Mouse (Mus musculus): ENCODE data around the gene Ghrhr. TPM values are rescaled to one million over a fixed set of nuclear protein-coding genes. Genes with fewer than 3 reads are reported as not detected.

Gene Ghrhr
- polyA plus RNA-seq, 1 experiment from 2014 or later = not detected

DNA sequence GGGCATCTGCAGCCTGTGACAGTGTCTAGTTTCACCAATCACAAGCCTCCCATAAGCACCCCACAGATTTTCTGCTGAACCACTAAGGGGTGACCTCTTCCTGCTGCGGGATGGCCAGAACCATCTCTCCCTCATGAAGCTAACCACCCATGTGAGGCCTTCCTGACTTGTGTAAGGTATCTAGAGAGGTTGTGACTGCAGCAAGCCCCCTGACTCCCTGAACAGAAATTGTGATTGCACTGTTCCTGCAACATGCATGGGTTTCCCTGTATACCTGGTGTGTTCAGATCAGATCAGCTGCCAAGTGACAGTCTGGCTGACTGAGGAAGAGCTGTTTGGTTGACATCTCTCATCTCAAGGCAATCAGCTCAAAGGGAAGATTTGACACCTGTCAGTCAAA is 13.4 kb upstream of the Ghrhr start:
- Histone ChIP-seq H3K4me2 (ENCODE audit: low read length) (no peak overlapping the region), H3K27me3 (ENCODE audit: control insufficient read depth, insufficient read depth, low read length) (no peaks in the 10 kb centered on the region), H3K4me1 (ENCODE audit: control insufficient read depth in 2 of 2, insufficient read depth in 2 of 2, low read length in 2 of 2) (peaks cover 0 to 1% of the 10 kb centered on the region in 2 experiments; a peak in 1 of 4 replicates), H3K9me3 (ENCODE audit: control insufficient read depth, low read length) (no peaks in the 10 kb centered on the region), H3K27ac (replicated peaks in 1 of 2; ENCODE audit: control insufficient read depth in 1 of 2, insufficient read depth in 1 of 2, low read depth in 2 of 2, low read length in 2 of 2) (no peak overlapping the region), H3K36me3 (ENCODE audit: control insufficient read depth, insufficient read depth, low read length) (no peaks in the 10 kb centered on the region), H3K9ac (ENCODE audit: low read length) (no peak overlapping the region), H3K4me3 (ENCODE audit: control insufficient read depth in 1 of 2, insufficient read depth in 1 of 2, low read depth in 1 of 2, low read length in 2 of 2) (no peak overlapping the region)
- no peak for ATAC-seq (ENCODE audit: insufficient number of reproducible peaks, insufficient read depth, low FRiP score, low read depth)
- WGBS = 83% methylated on average over 1 of the region's 1 CpGs

DNA sequence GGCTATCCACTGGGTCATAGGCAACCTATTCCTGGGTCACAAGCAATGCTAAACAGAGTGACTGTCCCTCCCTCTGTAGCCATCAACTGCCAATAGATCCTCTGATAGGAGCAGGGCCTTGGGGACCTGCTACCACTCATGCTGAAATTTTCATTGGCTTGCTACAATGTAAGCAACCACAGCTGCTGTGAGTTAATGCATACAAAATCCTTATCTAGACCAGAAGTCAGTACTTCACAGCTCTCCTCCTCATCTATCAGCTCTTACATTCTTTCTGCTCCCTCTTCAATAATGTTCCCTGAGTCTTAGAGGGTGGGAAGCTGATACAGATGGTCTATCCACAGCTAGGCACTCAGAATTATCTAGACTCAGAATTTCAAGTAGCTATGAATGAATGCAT is 9.0 kb upstream of the Ghrhr start:
- no peak overlapping the region for H3K9ac ChIP-seq (ENCODE audit: low read length)
- H3K4me1 ChIP-seq (ENCODE audit: control insufficient read depth in 2 of 2, insufficient read depth in 2 of 2, low read length in 2 of 2) = no peaks in the 10 kb centered on the region
- H3K36me3 ChIP-seq (ENCODE audit: control insufficient read depth, insufficient read depth, low read length) = no peaks in the 10 kb centered on the region
- no peaks in the 10 kb centered on the region for H3K27me3 ChIP-seq (ENCODE audit: control insufficient read depth, insufficient read depth, low read length)
- no peaks in the 10 kb centered on the region for H3K9me3 ChIP-seq (ENCODE audit: control insufficient read depth, low read length)
- no peak for ATAC-seq (ENCODE audit: insufficient number of reproducible peaks, insufficient read depth, low FRiP score, low read depth)
- no peak overlapping the region for H3K4me2 ChIP-seq (ENCODE audit: low read length)
- no peak overlapping the region for H3K27ac ChIP-seq (replicated peaks in 1 of 2; ENCODE audit: control insufficient read depth in 1 of 2, insufficient read depth in 1 of 2, low read depth in 2 of 2, low read length in 2 of 2)
- H3K4me3 ChIP-seq (ENCODE audit: control insufficient read depth in 1 of 2, insufficient read depth in 1 of 2, low read depth in 1 of 2, low read length in 2 of 2) = no peak overlapping the region

- ATAC-seq (ENCODE audit: insufficient number of reproducible peaks, insufficient read depth, low FRiP score, low read depth) = no peak
- 58% methylated on average over 6 of the region's 6 CpGs for WGBS
- Histone ChIP-seq H3K9me3 (ENCODE audit: control insufficient read depth, low read length) (no peaks in the 10 kb centered on the region), H3K27ac (replicated peaks in 1 of 2; ENCODE audit: control insufficient read depth in 1 of 2, insufficient read depth in 1 of 2, low read depth in 2 of 2, low read length in 2 of 2) (no peak overlapping the region), H3K27me3 (ENCODE audit: control insufficient read depth, insufficient read depth, low read length) (0 out of 2 replicates have a peak, but pooled peaks cover 5% of the 10 kb centered on the region), H3K4me3 (ENCODE audit: control insufficient read depth in 1 of 2, insufficient read depth in 1 of 2, low read depth in 1 of 2, low read length in 2 of 2) (no peak overlapping the region), H3K36me3 (ENCODE audit: control insufficient read depth, insufficient read depth, low read length) (no peaks in the 10 kb centered on the region), H3K9ac (ENCODE audit: low read length) (no peak overlapping the region), H3K4me2 (ENCODE audit: low read length) (no peak overlapping the region), H3K4me1 (ENCODE audit: control insufficient read depth in 2 of 2, insufficient read depth in 2 of 2, low read length in 2 of 2) (no peaks in the 10 kb centered on the region)
These were observed 5.3 kb upstream of the Ghrhr start for GRCm38 (mm10) chr6:55370831-55371230.

DNA sequence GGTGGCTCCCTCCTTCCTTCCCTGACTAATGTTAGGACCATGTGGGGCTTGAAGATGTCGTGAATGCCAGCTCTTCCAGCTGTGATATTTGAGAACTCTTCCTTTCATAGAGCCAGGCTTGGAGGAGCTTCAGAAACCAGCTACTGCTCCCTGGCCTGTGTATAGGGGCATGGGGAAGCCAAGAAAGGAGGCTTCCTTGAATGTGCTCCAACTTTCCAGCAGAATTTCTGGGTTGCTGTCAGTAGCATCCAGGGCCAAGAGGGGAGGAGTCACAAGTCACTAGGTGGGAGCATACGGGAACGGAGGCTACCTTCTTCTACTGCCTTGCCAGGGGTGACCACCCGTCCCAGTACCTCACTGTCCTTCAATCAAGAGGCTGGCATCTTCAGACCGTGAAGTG is 416 bp downstream of the Ghrhr start:
- Histone ChIP-seq H3K4me1 (ENCODE audit: control insufficient read depth in 2 of 2, insufficient read depth in 2 of 2, low read length in 2 of 2) (no peaks in the 10 kb centered on the region), H3K27ac (replicated peaks in 1 of 2; ENCODE audit: control insufficient read depth in 1 of 2, insufficient read depth in 1 of 2, low read depth in 2 of 2, low read length in 2 of 2) (no peak overlapping the region), H3K4me2 (ENCODE audit: low read length) (no peak overlapping the region), H3K36me3 (ENCODE audit: control insufficient read depth, insufficient read depth, low read length) (no peaks in the 10 kb centered on the region), H3K9me3 (ENCODE audit: control insufficient read depth, low read length) (no peaks in the 10 kb centered on the region), H3K27me3 (ENCODE audit: control insufficient read depth, insufficient read depth, low read length) (peaks cover 19% of the 10 kb centered on the region; the same call in 1 of the 2 replicates), H3K9ac (ENCODE audit: low read length) (no peak overlapping the region), H3K4me3 (ENCODE audit: control insufficient read depth in 1 of 2, insufficient read depth in 1 of 2, low read depth in 1 of 2, low read length in 2 of 2) (no peak overlapping the region)
- no peak for ATAC-seq (ENCODE audit: insufficient number of reproducible peaks, insufficient read depth, low FRiP score, low read depth)
- WGBS = 66% methylated on average over 5 of the region's 5 CpGs

GRCm38 (mm10) chr6:55377461-55377860 is 1.4 kb downstream of the Ghrhr start:
- H3K36me3 ChIP-seq (ENCODE audit: control insufficient read depth, insufficient read depth, low read length) = no peaks in the 10 kb centered on the region
- no peak overlapping the region for H3K4me2 ChIP-seq (ENCODE audit: low read length)
- H3K27me3 ChIP-seq (ENCODE audit: control insufficient read depth, insufficient read depth, low read length) = peaks cover 19% of the 10 kb centered on the region; the same call in 1 of the 2 replicates
- WGBS = 88% methylated on average over 4 of the region's 4 CpGs
- H3K9me3 ChIP-seq (ENCODE audit: control insufficient read depth, low read length) = no peaks in the 10 kb centered on the region
- no peak overlapping the region for H3K9ac ChIP-seq (ENCODE audit: low read length)
- no peak for ATAC-seq (ENCODE audit: insufficient number of reproducible peaks, insufficient read depth, low FRiP score, low read depth)
- no peak overlapping the region for H3K4me3 ChIP-seq (ENCODE audit: control insufficient read depth in 1 of 2, insufficient read depth in 1 of 2, low read depth in 1 of 2, low read length in 2 of 2)
- no peaks in the 10 kb centered on the region for H3K4me1 ChIP-seq (ENCODE audit: control insufficient read depth in 2 of 2, insufficient read depth in 2 of 2, low read length in 2 of 2)
- no peak overlapping the region for H3K27ac ChIP-seq (replicated peaks in 1 of 2; ENCODE audit: control insufficient read depth in 1 of 2, insufficient read depth in 1 of 2, low read depth in 2 of 2, low read length in 2 of 2)

DNA sequence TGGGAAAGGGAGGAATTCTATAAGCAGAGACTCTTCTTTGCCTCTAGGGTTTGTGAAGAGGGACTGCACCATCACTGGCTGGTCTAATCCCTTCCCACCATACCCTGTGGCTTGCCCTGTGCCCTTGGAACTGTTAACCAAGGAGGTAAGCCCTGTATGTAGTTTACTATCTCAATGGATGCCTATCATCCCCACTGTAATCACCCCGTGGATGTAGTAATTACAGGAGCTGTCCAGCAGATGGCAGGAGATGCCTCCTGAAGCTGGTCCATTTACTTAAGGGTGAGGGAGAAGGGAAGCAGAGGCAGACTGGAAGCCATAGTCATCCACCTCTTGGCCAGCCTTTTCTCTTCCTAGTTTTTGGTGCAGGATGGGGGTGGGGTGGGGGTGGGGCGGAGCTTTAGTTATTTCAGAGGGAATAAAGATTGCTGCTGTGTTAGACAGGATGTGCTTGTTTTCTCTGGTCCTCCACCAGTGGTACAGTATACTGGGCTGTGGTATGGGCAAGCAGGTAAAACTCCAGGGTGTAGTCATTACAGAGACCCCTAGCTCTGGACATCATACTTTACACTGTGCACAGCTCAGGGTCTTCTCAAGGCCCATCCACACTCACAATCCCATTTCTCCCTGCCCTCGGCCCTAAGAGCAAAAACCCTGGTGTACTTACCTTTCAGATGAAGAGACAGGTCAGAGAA is 3.7 kb downstream of the Ghrhr start:
- WGBS = 31% methylated on average over 3 of the region's 3 CpGs
- Histone ChIP-seq H3K4me3 (ENCODE audit: control insufficient read depth in 1 of 2, insufficient read depth in 1 of 2, low read depth in 1 of 2, low read length in 2 of 2) (no peak overlapping the region), H3K27ac (replicated peaks in 1 of 2; ENCODE audit: control insufficient read depth in 1 of 2, insufficient read depth in 1 of 2, low read depth in 2 of 2, low read length in 2 of 2) (no peak overlapping the region), H3K36me3 (ENCODE audit: control insufficient read depth, insufficient read depth, low read length) (no peaks in the 10 kb centered on the region), H3K27me3 (ENCODE audit: control insufficient read depth, insufficient read depth, low read length) (peaks cover 29% of the 10 kb centered on the region), H3K9me3 (ENCODE audit: control insufficient read depth, low read length) (no peaks in the 10 kb centered on the region), H3K4me1 (ENCODE audit: control insufficient read depth in 2 of 2, insufficient read depth in 2 of 2, low read length in 2 of 2) (no peaks in the 10 kb centered on the region), H3K4me2 (ENCODE audit: low read length) (no peak overlapping the region), H3K9ac (ENCODE audit: low read length) (no peak overlapping the region)
- no peak for ATAC-seq (ENCODE audit: insufficient number of reproducible peaks, insufficient read depth, low FRiP score, low read depth)

GRCm38 (mm10) chr6:55381966-55382365 is 5.9 kb downstream of the Ghrhr start:
- Histone ChIP-seq H3K27me3 (ENCODE audit: control insufficient read depth, insufficient read depth, low read length) (peaks cover 25% of the 10 kb centered on the region), H3K36me3 (ENCODE audit: control insufficient read depth, insufficient read depth, low read length) (no peaks in the 10 kb centered on the region), H3K9me3 (ENCODE audit: control insufficient read depth, low read length) (no peaks in the 10 kb centered on the region), H3K4me2 (ENCODE audit: low read length) (no peak overlapping the region), H3K9ac (ENCODE audit: low read length) (no peak overlapping the region), H3K4me1 (ENCODE audit: control insufficient read depth in 2 of 2, insufficient read depth in 2 of 2, low read length in 2 of 2) (no peaks in the 10 kb centered on the region), H3K27ac (replicated peaks in 1 of 2; ENCODE audit: control insufficient read depth in 1 of 2, insufficient read depth in 1 of 2, low read depth in 2 of 2, low read length in 2 of 2) (no peak overlapping the region), H3K4me3 (ENCODE audit: control insufficient read depth in 1 of 2, insufficient read depth in 1 of 2, low read depth in 1 of 2, low read length in 2 of 2) (no peak overlapping the region)
- no peak for ATAC-seq (ENCODE audit: insufficient number of reproducible peaks, insufficient read depth, low FRiP score, low read depth)
- 81% methylated on average over 4 of the region's 4 CpGs for WGBS

GRCm38 (mm10) chr6:55383897-55384296 is 7.8 kb downstream of the Ghrhr start:
- no peak for ATAC-seq (ENCODE audit: insufficient number of reproducible peaks, insufficient read depth, low FRiP score, low read depth)

More at GRCm38 (mm10) chr6:55383897-55384296, 7.8 kb downstream of the Ghrhr start:
- 0% methylated on average over 1 of the region's 1 CpGs for WGBS
- Histone ChIP-seq H3K4me1 (ENCODE audit: control insufficient read depth in 2 of 2, insufficient read depth in 2 of 2, low read length in 2 of 2) (no peaks in the 10 kb centered on the region), H3K9ac (ENCODE audit: low read length) (no peak overlapping the region), H3K36me3 (ENCODE audit: control insufficient read depth, insufficient read depth, low read length) (no peaks in the 10 kb centered on the region), H3K4me3 (ENCODE audit: control insufficient read depth in 1 of 2, insufficient read depth in 1 of 2, low read depth in 1 of 2, low read length in 2 of 2) (no peak overlapping the region), H3K27ac (replicated peaks in 1 of 2; ENCODE audit: control insufficient read depth in 1 of 2, insufficient read depth in 1 of 2, low read depth in 2 of 2, low read length in 2 of 2) (no peak overlapping the region), H3K27me3 (ENCODE audit: control insufficient read depth, insufficient read depth, low read length) (peaks cover 33% of the 10 kb centered on the region), H3K4me2 (ENCODE audit: low read length) (no peak overlapping the region), H3K9me3 (ENCODE audit: control insufficient read depth, low read length) (no peaks in the 10 kb centered on the region)
